Mouse (Mus musculus) ZHBTc4 (cell line): Measurements from ENCODE around the gene Tmem222.

Experiments
- DNase-seq: peaks from one replicate; pipeline ENCODE4 v3.0.0-alpha.2; 2011; ENCODE audit warnings: low read depth, low spot score

The Tmem222 gene

GRCm38 (mm10) chr4:133277104-133278026, at the start of gene Tmem222:
Tmem222 (minus strand) TSS chr4:133277792.
- DNase-seq = peak; percentile 98

- no peak for DNase-seq
Observed at GRCm38 (mm10) chr4:133319667-133320066, 42.1 kb upstream of the Tmem222 start.

- DNase-seq = no peak
Observed at GRCm38 (mm10) chr4:133315991-133316390, 38.4 kb upstream of the Tmem222 start.

- no peak for DNase-seq
Observed at GRCm38 (mm10) chr4:133314896-133315295, 37.3 kb upstream of the Tmem222 start.

DNA sequence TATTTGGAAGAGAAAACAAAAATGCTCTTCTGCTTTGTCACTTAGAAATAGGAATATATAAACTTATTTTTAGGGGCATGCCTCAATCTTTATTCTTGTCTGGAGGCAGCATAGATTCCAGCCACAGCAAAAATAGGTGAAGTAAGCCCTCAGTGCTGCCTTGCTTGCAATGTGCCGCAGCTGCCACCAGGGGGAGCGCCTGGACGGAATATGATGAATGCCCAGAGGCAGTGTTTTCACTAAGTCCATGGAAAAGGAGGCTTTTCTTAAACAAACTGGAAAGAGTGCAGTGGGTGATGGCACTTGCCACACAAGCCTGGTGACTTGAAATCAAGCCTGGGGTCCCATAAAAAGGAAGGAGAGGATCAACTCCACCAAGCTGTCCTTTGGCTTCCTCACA, 32.4 kb upstream of the Tmem222 start:
- peak; percentile 87 for DNase-seq

DNA sequence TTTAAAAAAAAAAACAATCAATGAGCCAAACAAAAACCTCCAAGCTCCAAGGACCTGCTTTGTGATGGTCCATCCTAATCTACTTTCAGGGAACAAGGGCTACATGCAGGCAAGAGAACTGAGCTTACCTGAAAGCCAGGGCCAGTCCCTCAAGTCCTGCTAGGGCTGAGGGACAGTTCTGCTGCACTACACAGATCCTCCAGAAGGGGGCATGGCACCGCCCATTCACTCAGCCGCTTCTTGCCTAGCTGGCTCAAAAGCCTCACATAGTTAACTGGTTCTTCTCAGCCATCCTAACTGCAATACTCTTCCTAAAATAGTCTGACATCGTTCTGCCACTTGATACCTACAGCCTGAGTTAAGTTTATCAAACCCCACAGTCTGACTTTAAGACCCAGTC, 29.7 kb upstream of the Tmem222 start:
- DNase-seq = peak; percentile 84

GRCm38 (mm10) chr4:133305825-133306224, 28.2 kb upstream of the Tmem222 start:
- DNase-seq = no peak

DNA sequence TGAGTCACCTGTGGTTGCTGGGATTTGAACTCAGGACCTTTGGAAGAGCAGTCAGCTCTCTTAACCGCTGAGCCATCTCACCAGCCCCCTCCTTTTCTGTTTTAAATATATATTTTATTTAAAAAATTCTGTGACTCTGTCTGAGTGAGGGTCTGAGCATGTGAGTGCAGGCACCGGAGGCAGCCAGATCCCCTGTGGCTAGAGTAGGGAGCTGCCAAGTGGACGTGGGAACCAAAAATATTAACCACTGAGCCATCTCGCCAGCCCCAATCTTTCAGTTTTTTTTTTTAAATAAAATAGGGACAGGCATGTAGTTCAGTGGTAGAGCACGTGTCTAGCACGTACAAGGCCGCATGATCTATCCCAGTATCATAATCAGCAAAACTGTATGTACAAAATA, 27.2 kb upstream of the Tmem222 start:
- DNase-seq = no peak

- DNase-seq = no peak
Observed at GRCm38 (mm10) chr4:133302668-133303067, 25.1 kb upstream of the Tmem222 start.

DNA sequence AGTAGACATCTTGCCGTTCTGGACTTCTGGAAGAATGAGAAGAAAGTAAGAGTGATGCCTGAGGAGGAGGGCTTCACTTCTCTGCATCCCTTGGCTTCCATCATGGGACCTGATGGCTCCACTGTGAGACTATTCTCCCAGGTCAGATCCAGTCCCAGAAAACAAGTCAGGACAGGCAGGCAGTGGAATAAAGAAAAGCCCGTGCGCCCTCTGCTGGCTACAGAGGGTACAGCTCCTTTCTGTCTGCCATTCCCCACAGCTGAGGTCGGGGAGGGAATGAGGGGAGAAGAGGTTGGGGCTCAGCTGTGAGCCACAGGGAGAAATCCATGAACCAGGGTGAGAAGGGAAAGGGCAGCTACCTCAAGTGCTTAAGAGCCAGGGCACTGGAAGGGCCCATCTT, 24.2 kb upstream of the Tmem222 start:
- DNase-seq = peak; percentile 80

DNA sequence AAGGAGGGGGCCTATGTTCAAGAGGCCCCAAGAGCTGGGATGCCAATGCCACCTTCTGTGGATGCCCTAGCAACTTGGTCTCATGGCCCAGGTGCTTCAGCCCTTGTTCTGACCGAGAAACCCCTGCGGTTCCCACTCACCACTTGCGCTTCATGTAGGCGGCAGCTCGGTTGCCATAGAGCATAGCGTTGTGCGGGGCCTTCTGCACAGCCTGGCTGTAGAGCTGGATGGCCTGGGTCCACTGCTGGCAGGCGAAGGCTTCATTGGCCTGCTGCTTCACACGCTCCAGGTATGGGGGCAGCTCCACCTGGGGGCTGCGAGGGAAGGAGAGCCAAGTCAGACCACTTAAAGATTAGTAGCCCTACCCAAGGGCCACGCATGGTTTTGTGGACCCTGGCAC, 22.8 kb upstream of the Tmem222 start:
- no peak for DNase-seq

GRCm38 (mm10) chr4:133299701-133300100, 22.1 kb upstream of the Tmem222 start:
- DNase-seq = no peak

GRCm38 (mm10) chr4:133298516-133299365, 21.1 kb upstream of the Tmem222 start:
- DNase-seq = no peak

DNA sequence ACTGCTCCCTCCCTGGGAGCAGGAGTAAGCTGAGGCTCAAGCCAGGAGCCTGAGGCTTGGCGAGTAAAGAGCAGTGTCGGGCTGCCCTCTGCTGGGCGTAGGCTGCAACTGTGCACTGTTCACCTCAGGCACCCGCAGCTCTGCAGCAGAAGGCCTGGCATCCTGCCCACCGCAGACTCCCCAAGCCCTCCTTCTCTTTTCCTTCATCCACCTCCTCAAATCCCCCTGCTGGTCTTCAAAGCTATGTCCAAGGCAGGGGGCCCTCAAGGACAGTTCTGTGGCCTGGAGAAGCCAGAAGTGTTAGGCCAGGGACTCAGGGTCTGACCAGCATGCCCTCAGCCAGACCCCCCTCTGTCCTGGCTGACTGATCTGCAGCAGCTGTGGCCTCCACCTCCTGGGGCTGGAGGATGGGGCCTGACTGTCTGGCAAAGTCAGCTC, 20.2 kb upstream of the Tmem222 start:
- peak; percentile 75 for DNase-seq

- no peak for DNase-seq
Observed at GRCm38 (mm10) chr4:133297360-133297759, 19.8 kb upstream of the Tmem222 start.

DNA sequence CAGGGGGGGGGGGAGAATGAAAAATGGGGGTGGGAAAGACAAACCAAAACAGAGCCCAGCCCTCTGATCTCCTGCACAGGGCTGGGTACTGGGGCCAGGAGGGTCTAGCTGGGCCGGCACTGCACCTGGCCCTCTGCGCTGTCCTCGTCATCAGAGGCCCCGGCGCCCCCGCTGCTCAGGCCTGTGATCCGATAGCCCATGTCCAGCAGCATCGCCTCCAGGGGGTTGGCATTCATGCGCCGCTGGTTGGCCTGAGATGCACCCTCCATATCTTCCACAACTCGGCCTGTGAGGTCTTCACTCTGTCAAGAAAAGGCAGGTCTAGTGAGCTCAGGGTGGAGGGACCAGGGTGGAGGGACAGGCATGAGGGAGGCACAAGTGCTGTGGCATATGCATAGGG, 16.5 kb upstream of the Tmem222 start:
- DNase-seq = no peak

DNA sequence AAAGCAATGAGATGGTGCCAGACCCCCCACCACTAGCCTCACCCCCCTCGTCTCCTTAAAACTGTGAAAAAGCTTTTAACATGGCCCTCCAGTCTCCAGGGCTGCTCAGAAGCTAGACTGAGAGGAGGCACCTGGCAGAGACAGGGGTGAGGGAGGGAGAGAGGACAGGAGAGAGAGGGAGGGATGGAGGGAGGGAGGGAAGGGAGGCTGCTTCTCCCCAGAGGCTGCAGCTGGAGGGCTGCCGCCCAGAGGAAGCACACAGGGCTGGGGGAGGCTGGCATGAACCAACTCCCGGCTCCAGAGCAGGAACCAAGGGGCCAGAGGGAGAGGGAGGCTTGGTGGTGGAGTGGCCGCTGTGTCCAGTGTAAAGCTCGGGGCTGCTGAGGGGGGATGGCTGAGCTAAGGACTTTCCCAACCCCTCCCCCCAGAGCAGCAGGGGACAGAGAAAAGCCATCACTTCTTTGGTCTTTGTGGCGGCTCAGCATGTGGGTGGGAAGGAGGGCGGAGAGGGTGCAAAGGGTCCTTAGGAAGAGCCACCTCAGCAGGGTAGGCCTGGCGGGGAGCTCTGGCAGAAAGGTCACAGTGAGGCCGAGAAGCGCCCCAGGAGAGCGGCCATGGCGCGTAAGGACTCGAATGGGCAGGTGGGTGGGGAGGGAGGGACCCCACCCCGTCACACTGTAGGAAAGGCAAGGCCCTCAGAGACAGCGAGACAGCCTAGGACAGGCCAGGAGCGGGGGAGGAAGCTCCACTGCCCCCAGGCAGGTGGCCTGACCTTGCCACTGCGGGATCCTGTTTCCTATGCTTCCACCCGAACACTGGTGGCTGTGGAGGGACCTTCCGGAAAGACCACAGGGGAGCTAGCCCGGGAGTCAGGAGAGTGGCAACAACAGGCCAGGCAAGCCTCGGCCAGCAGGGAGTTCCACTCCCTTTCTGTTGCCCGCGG, 15.6 kb upstream of the Tmem222 start:
- peak; percentile 78 for DNase-seq

GRCm38 (mm10) chr4:133292405-133292804, 14.8 kb upstream of the Tmem222 start:
- no peak for DNase-seq

DNA sequence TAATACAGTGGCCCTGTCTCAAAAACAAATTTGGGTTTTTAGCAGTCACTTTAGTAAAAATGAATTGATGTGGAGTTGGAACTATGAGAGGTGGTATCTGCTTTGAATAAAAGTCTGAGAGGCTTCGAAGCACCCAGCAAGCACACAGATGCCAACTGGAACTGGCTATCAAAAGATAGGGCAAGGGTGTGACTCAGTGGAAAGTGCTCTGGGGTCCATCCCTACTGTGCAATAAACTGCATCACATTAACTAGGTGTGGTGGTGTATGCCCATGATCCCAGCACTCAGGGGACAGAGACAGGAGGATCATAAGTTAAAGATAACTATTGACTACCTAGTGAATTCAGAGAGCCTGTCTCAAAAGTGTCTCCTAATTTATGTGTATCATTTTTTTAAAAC, 13.7 kb upstream of the Tmem222 start:
- no peak for DNase-seq

GRCm38 (mm10) chr4:133286476-133287077, 9.0 kb upstream of the Tmem222 start:
- DNase-seq = peak; percentile 79

DNA sequence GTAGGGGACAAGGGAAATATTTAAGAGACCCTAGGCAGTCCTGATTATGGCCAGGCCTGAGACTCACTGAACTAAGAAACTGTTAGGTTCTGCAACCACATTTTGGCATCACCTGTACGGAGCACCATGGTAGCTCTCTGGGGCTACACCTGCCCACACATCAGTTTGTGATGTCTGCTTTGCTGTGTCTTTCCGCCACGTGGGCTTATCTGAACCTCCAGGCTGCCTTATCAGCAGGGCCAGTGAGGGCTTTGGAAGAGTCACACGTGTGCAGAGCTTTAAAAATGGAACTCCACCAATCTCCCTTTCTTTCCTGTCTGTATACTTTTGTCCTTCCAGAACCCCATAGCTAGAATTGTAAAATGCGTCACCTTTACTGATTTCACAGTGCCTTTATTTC, 8.4 kb upstream of the Tmem222 start:
- DNase-seq = no peak
